Mouse (Mus musculus): ENCODE measurements around the gene Clps. TPM values are rescaled to one million over a fixed set of nuclear protein-coding genes. Genes with fewer than 3 reads are reported as not detected.

The Clps gene
- total and polyA plus RNA-seq, 3 experiments = not detected

GRCm38 (mm10) chr17:28532557-28532956 is 28.0 kb downstream of the Clps start:
- Histone ChIP-seq H3K36me3 (replicated peaks in 1 of 2; ENCODE audit: control insufficient read depth in 1 of 2, insufficient read depth in 1 of 2, low read length in 1 of 2) (no peaks in the 10 kb centered on the region), H3K27me3 (replicated peaks) (no peaks in the 10 kb centered on the region), H3K4me1 (ENCODE audit: control insufficient read depth in 1 of 2, insufficient read depth in 2 of 2) (peaks cover 3 to 9% of the 10 kb centered on the region in 2 experiments; a peak in 3 of 4 replicates), H3K9me3 (replicated peaks; ENCODE audit: low read length) (no peaks in the 10 kb centered on the region), H3K27ac (ENCODE audit: insufficient read depth, low read depth) (no peak overlapping the region), H3K4me2 (ENCODE audit: insufficient read depth, low read depth, poor library complexity, severe bottlenecking) (no peak overlapping the region), H3K9ac (ENCODE audit: insufficient read depth, low read depth) (no peak overlapping the region), H3K79me2 (replicated peaks; ENCODE audit: control insufficient read depth, extremely low read depth, insufficient read depth, poor library complexity, severe bottlenecking) (no peaks in the 10 kb centered on the region), H3K4me3 (replicated peaks in 1 of 3; ENCODE audit: low read depth in 2 of 3, low read length in 2 of 3, poor library complexity in 1 of 3) (no peak overlapping the region)
- dilution Hi-C loops (cut with MboI; ENCODE audit: extremely low pct_ligation_motif_present, extremely low pct_unique_long_range_greater_than_20kb, low sequenced_read_pairs) (no loop called here), in situ Hi-C loops (cut with MboI; ENCODE audit: low pct_ligation_motif_present, low pct_unique_long_range_greater_than_20kb, low sequenced_read_pairs) (loop anchor here (10.0 kb wide), 1 partner anchor 158 kb away; no protein-coding TSS in a partner anchor)
- DNase-seq (ENCODE audit: extremely low read depth) = no peak
- no peak for TF ChIP-seq MXI1 (IDR thresholded peaks at IDR 0.05; ENCODE audit: low read depth, low read length)
- no peak for TF ChIP-seq EP300 (IDR thresholded peaks at IDR 0.05; ENCODE audit: low read length)
- no peak for TF ChIP-seq MYC (IDR thresholded peaks at IDR 0.05; ENCODE audit: low read depth, low read length)
- no peak for TF ChIP-seq CTCF (conservative IDR thresholded peaks at IDR 0.05 in 1 of 2, IDR thresholded peaks at IDR 0.05 in 1 of 2; ENCODE audit: low read depth in 2 of 2, low read length in 2 of 2)
- no peak for TF ChIP-seq CHD2 (IDR thresholded peaks at IDR 0.05; ENCODE audit: low read length)
- no peak for TF ChIP-seq MAX (IDR thresholded peaks at IDR 0.05; ENCODE audit: low read length)
- no peak for TF ChIP-seq KAT2A (IDR thresholded peaks at IDR 0.05; ENCODE audit: insufficient replicate concordance, low read length)
- TF ChIP-seq USF1 (IDR thresholded peaks at IDR 0.05; ENCODE audit: low read depth, low read length) = no peak

GRCm38 (mm10) chr17:28531946-28532345 is 28.6 kb downstream of the Clps start:
- no peaks in the 10 kb centered on the region for H3K27me3 ChIP-seq (replicated peaks)
- H3K27ac ChIP-seq (ENCODE audit: insufficient read depth, low read depth) = no peak overlapping the region
- H3K79me2 ChIP-seq (replicated peaks; ENCODE audit: control insufficient read depth, extremely low read depth, insufficient read depth, poor library complexity, severe bottlenecking) = no peaks in the 10 kb centered on the region
- no peaks in the 10 kb centered on the region for H3K36me3 ChIP-seq (replicated peaks in 1 of 2; ENCODE audit: control insufficient read depth in 1 of 2, insufficient read depth in 1 of 2, low read length in 1 of 2)
- no peak overlapping the region for H3K4me2 ChIP-seq (ENCODE audit: insufficient read depth, low read depth, poor library complexity, severe bottlenecking)
- H3K4me3 ChIP-seq (replicated peaks in 1 of 3; ENCODE audit: low read depth in 2 of 3, low read length in 2 of 3, poor library complexity in 1 of 3) = no peak overlapping the region
- DNase-seq (ENCODE audit: extremely low read depth) = no peak
- no peak overlapping the region for H3K9ac ChIP-seq (ENCODE audit: insufficient read depth, low read depth)
- no peak for TF ChIP-seq ZC3H11A (IDR thresholded peaks at IDR 0.05; ENCODE audit: low read depth, low read length)
- TF ChIP-seq MAX (IDR thresholded peaks at IDR 0.05; ENCODE audit: low read length) = no peak
- no peak for TF ChIP-seq GABPA (IDR thresholded peaks at IDR 0.05; ENCODE audit: insufficient replicate concordance, low read depth, low read length)
- no peak for TF ChIP-seq E2F4 (IDR thresholded peaks at IDR 0.05; ENCODE audit: insufficient replicate concordance, low read depth, low read length)
- TF ChIP-seq ZMIZ1 (IDR thresholded peaks at IDR 0.05; ENCODE audit: low read depth, low read length) = no peak
- H3K9me3 ChIP-seq (replicated peaks; ENCODE audit: low read length) = no peaks in the 10 kb centered on the region
- dilution Hi-C loops (cut with MboI; ENCODE audit: extremely low pct_ligation_motif_present, extremely low pct_unique_long_range_greater_than_20kb, low sequenced_read_pairs) = no loop called here
- peaks cover 4 to 15% of the 10 kb centered on the region in 2 experiments; a peak in 3 of 4 replicates for H3K4me1 ChIP-seq (ENCODE audit: control insufficient read depth in 1 of 2, insufficient read depth in 2 of 2)
- in situ Hi-C loops (cut with MboI; ENCODE audit: low pct_ligation_motif_present, low pct_unique_long_range_greater_than_20kb, low sequenced_read_pairs) = loop anchor here (10.0 kb wide), 1 partner anchor 157 kb away; no protein-coding TSS in a partner anchor

- Histone ChIP-seq H3K4me3 (replicated peaks in 1 of 3; ENCODE audit: low read depth in 2 of 3, low read length in 2 of 3, poor library complexity in 1 of 3) (no peak within 1 kb of the TSS), H3K27me3 (replicated peaks) (no peaks in the 10 kb centered on the region), H3K9me3 (replicated peaks; ENCODE audit: low read length) (no peaks in the 10 kb centered on the region), H3K9ac (ENCODE audit: insufficient read depth, low read depth) (no peak within 1 kb of the TSS), H3K4me1 (ENCODE audit: control insufficient read depth in 1 of 2, insufficient read depth in 2 of 2) (peaks cover 4 to 19% of the 10 kb centered on the region in 2 experiments; a peak in 3 of 4 replicates), H3K79me2 (replicated peaks; ENCODE audit: control insufficient read depth, extremely low read depth, insufficient read depth, poor library complexity, severe bottlenecking) (no peaks in the 10 kb centered on the region), H3K36me3 (replicated peaks in 1 of 2; ENCODE audit: control insufficient read depth in 1 of 2, insufficient read depth in 1 of 2, low read length in 1 of 2) (no peaks in the 10 kb centered on the region), H3K4me2 (ENCODE audit: insufficient read depth, low read depth, poor library complexity, severe bottlenecking) (no peak within 1 kb of the TSS), H3K27ac (ENCODE audit: insufficient read depth, low read depth) (no peak within 1 kb of the TSS)
- in situ Hi-C loops (cut with MboI; ENCODE audit: low pct_ligation_motif_present, low pct_unique_long_range_greater_than_20kb, low sequenced_read_pairs) (loop anchor here (10.0 kb wide), 1 partner anchor 156 kb away; no protein-coding TSS in a partner anchor), dilution Hi-C loops (cut with MboI; ENCODE audit: extremely low pct_ligation_motif_present, extremely low pct_unique_long_range_greater_than_20kb, low sequenced_read_pairs) (no loop called here)
- no peak for DNase-seq (ENCODE audit: extremely low read depth)
- TF ChIP-seq USF1 (IDR thresholded peaks at IDR 0.05; ENCODE audit: low read depth, low read length) (no peak), MAFK (IDR thresholded peaks at IDR 0.05; ENCODE audit: insufficient replicate concordance, low read length) (no peak), ELF1 (IDR thresholded peaks at IDR 0.05; ENCODE audit: low read depth, low read length) (no peak), NRF1 (IDR thresholded peaks at IDR 0.05; ENCODE audit: low read depth, low read length) (no peak), TBP (conservative IDR thresholded peaks at IDR 0.05; ENCODE audit: low read depth, low read length) (no peak), POLR2AphosphoS2 (IDR thresholded peaks at IDR 0.05; ENCODE audit: low read depth, low read length) (no peak), RAD21 (IDR thresholded peaks at IDR 0.05; ENCODE audit: low read depth, low read length) (no peak), ZKSCAN1 (IDR thresholded peaks at IDR 0.05; ENCODE audit: borderline replicate concordance, low read depth, low read length) (no peak)
These were observed 30.1 kb downstream of the Clps start, which contains the start of gene Armc12 for GRCm38 (mm10) chr17:28530506-28530905. TSS of gene Armc12 (plus strand) at chr17:28530806.
